Mouse (Mus musculus) kidney, postnatal 10 days (tissue): ENCODE measurements around the gene Stk26.

Source experiments
- DNase-seq: peaks from one replicate; pipeline ENCODE4 v3.0.0; 2021; ENCODE audit warnings: mixed read lengths

Stk26 gene

GRCm38 (mm10) chrX:50840847-50841560, at the start of gene Stk26:
Gene Stk26, plus strand, starts transcription at chrX:50841047.
- DNase-seq, result peak; percentile 71

- peak; percentile 5 for DNase-seq
These were observed 47.7 kb upstream of the Stk26 start for GRCm38 (mm10) chrX:50793005-50793680.

GRCm38 (mm10) chrX:50797798-50798197, 43.0 kb upstream of the Stk26 start:
- DNase-seq, result no peak

- no peak for DNase-seq
These were observed 42.3 kb upstream of the Stk26 start for GRCm38 (mm10) chrX:50798571-50798970.

GRCm38 (mm10) chrX:50799656-50800188, 41.1 kb upstream of the Stk26 start:
- no peak for DNase-seq

- no peak for DNase-seq
These were observed 35.2 kb upstream of the Stk26 start for GRCm38 (mm10) chrX:50805654-50806053.

- no peak for DNase-seq
These were observed 17.0 kb upstream of the Stk26 start for GRCm38 (mm10) chrX:50823856-50824255.

- DNase-seq, result no peak
These were observed 5.3 kb upstream of the Stk26 start for GRCm38 (mm10) chrX:50835592-50835991.

GRCm38 (mm10) chrX:50836029-50836691, 4.7 kb upstream of the Stk26 start:
- DNase-seq, result no peak

- DNase-seq, result peak; percentile 17
These were observed 740 bp downstream of the Stk26 start for GRCm38 (mm10) chrX:50841587-50841986.

GRCm38 (mm10) chrX:50842046-50842445, 1.2 kb downstream of the Stk26 start:
- DNase-seq, result no peak

- DNase-seq, result peak; percentile 3
These were observed 9.8 kb downstream of the Stk26 start for GRCm38 (mm10) chrX:50850428-50851184.

- no peak for DNase-seq
These were observed 22.9 kb downstream of the Stk26 start for GRCm38 (mm10) chrX:50863771-50864170.

GRCm38 (mm10) chrX:50864734-50865133, 23.9 kb downstream of the Stk26 start:
- DNase-seq, result no peak

GRCm38 (mm10) chrX:50874246-50875002, 33.6 kb downstream of the Stk26 start:
- no peak for DNase-seq

GRCm38 (mm10) chrX:50887999-50888398, 47.2 kb downstream of the Stk26 start:
- no peak for DNase-seq

- DNase-seq, result no peak
These were observed 62.6 kb downstream of the Stk26 start for GRCm38 (mm10) chrX:50903497-50903896.

GRCm38 (mm10) chrX:50909915-50910314, 69.1 kb downstream of the Stk26 start:
- no peak for DNase-seq

- no peak for DNase-seq
These were observed 76.5 kb downstream of the Stk26 start for GRCm38 (mm10) chrX:50917389-50917788.

- DNase-seq, result no peak
These were observed 77.9 kb downstream of the Stk26 start for GRCm38 (mm10) chrX:50918754-50919153.

- peak; percentile 10 for DNase-seq
These were observed 84.0 kb downstream of the Stk26 start for GRCm38 (mm10) chrX:50924629-50925364.
